Mouse (Mus musculus) MEL (cell line): ENCODE results near the gene Tmem239.

Source experiments
- CHD1 ChIP-seq: IDR thresholded peaks from 2 replicates; pipeline ENCODE4 v1.6.1; 2012; ENCODE audit warnings: low read depth, mild to moderate bottlenecking, inconsistent platforms, low read length, improper control_type of control experiment
- CTCF ChIP-seq, 3 experiments: IDR thresholded peaks in 2 of 3; conservative IDR thresholded peaks in 1 of 3; 2 replicates each; pipeline ENCODE4 v1.5.1; 2011 to 2012; ENCODE audit warnings: low read length in 3 of 3, low read depth in 2 of 3, mild to moderate bottlenecking in 2 of 3, improper control_type of control experiment in 1 of 3, inconsistent platforms in 1 of 3, mixed read lengths in 1 of 3, moderate library complexity in 1 of 3; ENCODE audit not compliant: control insufficient read depth in 1 of 3, insufficient read depth in 1 of 3, poor library complexity in 1 of 3, severe bottlenecking in 1 of 3
- POLR2A ChIP-seq, 2 experiments: IDR thresholded peaks; 2 replicates each; pipeline ENCODE4 v1.6.1; 2011 to 2012; ENCODE audit warnings: low read length in 2 of 2, mild to moderate bottlenecking in 2 of 2, control low read depth in 1 of 2, improper control_type of control experiment in 1 of 2, low read depth in 1 of 2, moderate library complexity in 1 of 2; ENCODE audit not compliant: control insufficient read depth in 1 of 2, insufficient read depth in 1 of 2, poor library complexity in 1 of 2
- ZKSCAN1 ChIP-seq: IDR thresholded peaks from 2 replicates; pipeline ENCODE4 v1.6.1; 2012; ENCODE audit warnings: low read depth, mild to moderate bottlenecking, inconsistent platforms, low read length, improper control_type of control experiment, moderate library complexity
- ZMIZ1 ChIP-seq: IDR thresholded peaks from 2 replicates; pipeline ENCODE4 v1.6.1; 2012; ENCODE audit warnings: low read depth, mild to moderate bottlenecking, inconsistent platforms, low read length, improper control_type of control experiment, moderate library complexity

- TF ChIP-seq CHD1 = no peak
- TF ChIP-seq POLR2A (IDR thresholded peaks at IDR 0.05; ENCODE audit: control insufficient read depth in 1 of 2, insufficient read depth in 1 of 2, low read depth in 1 of 2, low read length in 2 of 2, poor library complexity in 1 of 2) = no peak
- TF ChIP-seq ZKSCAN1 = no peak
- TF ChIP-seq ZMIZ1 = no peak
- TF ChIP-seq CTCF (IDR thresholded peaks at IDR 0.05 in 2 of 3, conservative IDR thresholded peaks at IDR 0.05 in 1 of 3; ENCODE audit: control insufficient read depth in 1 of 3, insufficient read depth in 1 of 3, low read depth in 2 of 3, low read length in 3 of 3, poor library complexity in 1 of 3, severe bottlenecking in 1 of 3) = no peak
Measured at GRCm38 (mm10) chr2:130390993-130391625, 15.2 kb upstream of the Tmem239 start.
